In genomic region chr4:154787960-154788702, GRCm38 (mm10) we compare ENCODE assay signal across 13 mouse cellular contexts. TPM values are rescaled to one million over a fixed set of nuclear protein-coding genes. Genes with fewer than 3 reads are reported as not detected.
A peak's percentile ranks its signal among the peaks of the same experiment; 100 is the strongest.
DNase-seq lines count a peak whose midpoint lies in the region; ATAC-seq lines count a peak whose summit lies in the region.
"Had no signal": no experiment of that assay in that cellular context is flagged by ENCODE, and none has a peak within 500 bp of the region (broad histone marks: within the 10 kb centered on the region; RNA-seq: fewer than 3 reads in every experiment).

No protein-coding gene starts in this region.

- no peaks in the 10 kb centered on the region for H3K36me3 ChIP-seq in hindbrain, embryonic 13.5 days
- H3K36me3 ChIP-seq in hindbrain, embryonic 12.5 days: no peaks in the 10 kb centered on the region
- H3K36me3 ChIP-seq in embryonic facial prominence, embryonic 10.5 days (replicated peaks): no peaks in the 10 kb centered on the region
- H3K36me3 ChIP-seq in heart, embryonic 14.5 days (ENCODE audit: control insufficient read depth, insufficient read depth, low read length): no peaks in the 10 kb centered on the region
- H3K36me3 ChIP-seq in lung, embryonic 16.5 days (ENCODE audit: control insufficient read depth, insufficient read depth, low read length): no peaks in the 10 kb centered on the region
- H3K36me3 ChIP-seq: liver, embryonic 15.5 days had no signal

- H3K4me3 ChIP-seq in hindbrain, embryonic 13.5 days: no peak overlapping the region
- H3K4me3 ChIP-seq in hindbrain, embryonic 12.5 days: no peak overlapping the region
- no peak overlapping the region for H3K4me3 ChIP-seq in embryonic facial prominence, embryonic 10.5 days
- H3K4me3 ChIP-seq in heart, embryonic 14.5 days (ENCODE audit: control insufficient read depth in 1 of 2, insufficient read depth in 1 of 2, low read depth in 1 of 2, low read length in 2 of 2): no peak overlapping the region
- no peak overlapping the region for H3K4me3 ChIP-seq in lung, embryonic 16.5 days (ENCODE audit: low read length)
- H3K4me3 ChIP-seq: layer of hippocampus, adult 2 months; liver, embryonic 15.5 days had no signal

- WGBS in hindbrain, embryonic 13.5 days: 76% methylated on average over 13 of the region's 13 CpGs
- WGBS in hindbrain, embryonic 12.5 days: 72% methylated on average over 13 of the region's 13 CpGs
- WGBS in embryonic facial prominence, embryonic 10.5 days: 78% methylated on average over 13 of the region's 13 CpGs
- 27% methylated on average over 13 of the region's 13 CpGs for WGBS in heart, embryonic 14.5 days
- WGBS in lung, embryonic 16.5 days: 30% methylated on average over 13 of the region's 13 CpGs

- H3K4me2 ChIP-seq in hindbrain, embryonic 13.5 days: no peak overlapping the region
- no peak overlapping the region for H3K4me2 ChIP-seq in hindbrain, embryonic 12.5 days (replicated peaks)
- H3K4me2 ChIP-seq in heart, embryonic 14.5 days (ENCODE audit: low read length): peak overlapping the region; percentile 4
- 0 out of 2 replicates have a peak overlapping the region, but pooled peaks have one; percentile 9 for H3K4me2 ChIP-seq in lung, embryonic 16.5 days (ENCODE audit: low read depth, low read length)
- H3K4me2 ChIP-seq: liver, embryonic 15.5 days had no signal

- H3K4me1 ChIP-seq in hindbrain, embryonic 13.5 days (replicated peaks): peaks cover 22% of the 10 kb centered on the region
- peaks cover 21% of the 10 kb centered on the region for H3K4me1 ChIP-seq in hindbrain, embryonic 12.5 days
- H3K4me1 ChIP-seq in embryonic facial prominence, embryonic 10.5 days: peaks cover 51% of the 10 kb centered on the region
- peaks cover 31 to 35% of the 10 kb centered on the region in 2 experiments for H3K4me1 ChIP-seq in heart, embryonic 14.5 days (ENCODE audit: control insufficient read depth in 2 of 2, insufficient read depth in 2 of 2, low read length in 2 of 2)
- H3K4me1 ChIP-seq in lung, embryonic 16.5 days (replicated peaks; ENCODE audit: control insufficient read depth, insufficient read depth, low read length): peaks cover 27% of the 10 kb centered on the region
- H3K4me1 ChIP-seq: liver, embryonic 15.5 days had no signal

- DNase-seq in embryonic facial prominence, embryonic 10.5 days (ENCODE audit: low spot score): no peak
- DNase-seq in testis, postnatal 10 days (ENCODE audit: low spot score): no peak
- no peak for DNase-seq in spleen, adult 18-20 months
- no peak for DNase-seq in kidney, adult 9 months
- DNase-seq: retina, postnatal 1 day; thymus, adult 2 months had no signal

- no peaks in the 10 kb centered on the region for H3K9me3 ChIP-seq in hindbrain, embryonic 13.5 days
- H3K9me3 ChIP-seq in hindbrain, embryonic 12.5 days (replicated peaks): no peaks in the 10 kb centered on the region
- H3K9me3 ChIP-seq in embryonic facial prominence, embryonic 10.5 days: no peaks in the 10 kb centered on the region
- H3K9me3 ChIP-seq in heart, embryonic 14.5 days (ENCODE audit: control insufficient read depth, low read length): no peaks in the 10 kb centered on the region
- no peaks in the 10 kb centered on the region for H3K9me3 ChIP-seq in lung, embryonic 16.5 days (ENCODE audit: control insufficient read depth, low read length)
- H3K9me3 ChIP-seq: liver, embryonic 15.5 days had no signal

- 0 out of 2 replicates have a peak overlapping the region, but pooled peaks have one; percentile 25 for H3K9ac ChIP-seq in hindbrain, embryonic 13.5 days
- H3K9ac ChIP-seq in hindbrain, embryonic 12.5 days: no peak overlapping the region
- peak overlapping the region; percentile 47 for H3K9ac ChIP-seq in heart, embryonic 14.5 days (ENCODE audit: low read length)
- H3K9ac ChIP-seq in lung, embryonic 16.5 days (ENCODE audit: low read length): no peak overlapping the region
- H3K9ac ChIP-seq: liver, embryonic 15.5 days had no signal

- H3K27ac ChIP-seq in hindbrain, embryonic 13.5 days: no peak overlapping the region
- H3K27ac ChIP-seq in hindbrain, embryonic 12.5 days: no peak overlapping the region
- H3K27ac ChIP-seq in embryonic facial prominence, embryonic 10.5 days (replicated peaks): peak overlapping the region; percentile 52
- H3K27ac ChIP-seq in heart, embryonic 14.5 days (replicated peaks in 1 of 2; ENCODE audit: control insufficient read depth in 1 of 2, insufficient read depth in 1 of 2, low read depth in 2 of 2, low read length in 2 of 2): peak overlapping the region; percentile 46 to 71
- peak overlapping the region; percentile 75 for H3K27ac ChIP-seq in lung, embryonic 16.5 days (ENCODE audit: low read length)
- H3K27ac ChIP-seq: layer of hippocampus, adult 2 months; liver, embryonic 15.5 days had no signal

- peaks cover 26% of the 10 kb centered on the region; the same call in 1 of the 2 replicates for H3K27me3 ChIP-seq in hindbrain, embryonic 13.5 days
- H3K27me3 ChIP-seq in hindbrain, embryonic 12.5 days: 0 out of 2 replicates have a peak, but pooled peaks cover 13% of the 10 kb centered on the region
- peaks cover 67% of the 10 kb centered on the region for H3K27me3 ChIP-seq in embryonic facial prominence, embryonic 10.5 days (replicated peaks; ENCODE audit: low read depth, poor library complexity, severe bottlenecking)
- H3K27me3 ChIP-seq in heart, embryonic 14.5 days (ENCODE audit: control insufficient read depth, insufficient read depth, low read length): no peaks in the 10 kb centered on the region
- H3K27me3 ChIP-seq in lung, embryonic 16.5 days (ENCODE audit: control insufficient read depth, insufficient read depth, low read depth, low read length): no peaks in the 10 kb centered on the region

- ATAC-seq in hindbrain, embryonic 13.5 days (ENCODE audit: low FRiP score): no peak
- ATAC-seq in hindbrain, embryonic 12.5 days (ENCODE audit: low FRiP score): no peak
- ATAC-seq in heart, embryonic 14.5 days (ENCODE audit: insufficient number of reproducible peaks, insufficient read depth, low FRiP score, low read depth): 0 out of 2 replicates have a peak, but pooled peaks have one; percentile 33
- ATAC-seq in lung, embryonic 16.5 days (ENCODE audit: low read depth): peak; percentile 78
- ATAC-seq: CD4-positive, CD25-positive, alpha-beta regulatory T cell, adult 4 months had no signal

RNA-seq across cellular contexts. Expression of gene Ttc34, which starts 49.1 kb away (rescaled TPM):
- polyA plus RNA-seq in hindbrain, embryonic 13.5 days (2015; fragmentation: Nextera tagmentation; extraction: Ambion mirVana): 0.56 and 0.57 TPM in 2 replicates
- 0.27 and 0.72 TPM in 2 replicates for polyA plus RNA-seq in hindbrain, embryonic 12.5 days (2016; fragmentation: Nextera tagmentation; extraction: Ambion mirVana)
- 0.25 and 0.45 TPM in 2 replicates for polyA plus RNA-seq in embryonic facial prominence, embryonic 10.5 days (2016; fragmentation: Nextera tagmentation; extraction: Ambion mirVana)
- 0.22 and 0.27 TPM in 2 replicates for polyA plus RNA-seq in heart, embryonic 14.5 days (2014; fragmentation: Nextera tagmentation; extraction: Ambion mirVana)
- 0.19 and 0.21 TPM in 2 replicates for polyA plus RNA-seq in lung, embryonic 16.5 days (2015; fragmentation: Nextera tagmentation; extraction: Ambion mirVana)
- polyA plus RNA-seq: CD4-positive, CD25-positive, alpha-beta regulatory T cell, adult 4 months; liver, embryonic 15.5 days had no signal

Comparison
In these comparisons a context has a peak if more than half of its experiments do, and no peak if none do; other contexts are left out.
1. H3K9ac ChIP-seq: peak in hindbrain, embryonic 13.5 days (single experiment) and heart, embryonic 14.5 days (single experiment); none in hindbrain, embryonic 12.5 days (single experiment) and lung, embryonic 16.5 days (single experiment).
2. ATAC-seq: peak in heart, embryonic 14.5 days (single experiment) and lung, embryonic 16.5 days (single experiment); none in hindbrain, embryonic 13.5 days (single experiment) and hindbrain, embryonic 12.5 days (single experiment).
3. H3K27ac ChIP-seq: peak in embryonic facial prominence, embryonic 10.5 days (single experiment), heart, embryonic 14.5 days (2 of 2) and lung, embryonic 16.5 days (single experiment); none in hindbrain, embryonic 13.5 days (single experiment) and hindbrain, embryonic 12.5 days (single experiment).
4. H3K4me2 ChIP-seq: peak in heart, embryonic 14.5 days (single experiment) and lung, embryonic 16.5 days (single experiment); none in hindbrain, embryonic 13.5 days (single experiment) and hindbrain, embryonic 12.5 days (single experiment).